Mouse (Mus musculus): ENCODE measurements around the gene Obscn. TPM values are rescaled to one million over a fixed set of nuclear protein-coding genes. Genes with fewer than 3 reads are reported as not detected.

The Obscn gene
- polyA plus RNA-seq, 1 experiment from 2014 or later = 0.03 TPM

DNA sequence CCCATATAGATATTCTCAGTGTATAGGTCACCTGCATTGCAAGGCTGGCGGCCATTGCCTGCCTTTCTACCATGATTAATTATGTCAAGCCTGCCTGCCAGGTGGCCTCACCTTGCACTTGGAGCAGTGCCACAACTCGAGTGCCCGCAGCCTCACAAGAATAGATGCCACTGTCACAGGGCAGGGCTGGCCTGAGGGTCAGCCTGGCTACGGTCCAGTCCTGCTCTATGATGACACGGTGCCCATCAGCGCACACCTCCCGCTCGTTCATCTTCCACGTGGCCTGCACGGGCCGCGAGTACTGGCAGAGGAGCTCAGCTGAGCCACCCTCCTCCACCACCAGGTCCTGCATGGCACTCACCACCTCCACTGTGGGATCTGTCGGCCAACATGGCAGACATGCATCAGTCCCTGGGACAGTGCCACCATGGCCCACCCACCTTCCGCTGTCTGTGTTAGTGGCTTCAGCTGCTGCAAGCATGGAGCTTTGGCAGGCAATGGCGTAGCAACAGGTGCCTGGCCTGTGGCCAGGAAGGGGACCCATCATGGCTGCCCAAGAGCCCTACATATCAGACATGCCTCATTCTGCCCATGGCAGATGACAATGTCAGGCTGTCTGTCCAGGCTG lies 91.4 kb downstream of the Obscn start:
- ATAC-seq (ENCODE audit: low FRiP score) (no peak), DNase-seq (ENCODE audit: low spot score, missing footprints) (no peak)
- Histone ChIP-seq H3K4me2 (no peak overlapping the region), H3K4me1 (ENCODE audit: control insufficient read depth, insufficient read depth, low read length) (no peaks in the 10 kb centered on the region), H3K9ac (ENCODE audit: low read length) (no peak overlapping the region), H3K27ac (ENCODE audit: low read depth, low read length) (no peak overlapping the region), H3K36me3 (ENCODE audit: control insufficient read depth, insufficient read depth, low read length) (no peaks in the 10 kb centered on the region), H3K4me3 (ENCODE audit: low read depth, low read length) (no peak overlapping the region), H3K27me3 (ENCODE audit: control insufficient read depth, insufficient read depth, low read length) (no peaks in the 10 kb centered on the region), H3K9me3 (ENCODE audit: control insufficient read depth, low read length) (no peaks in the 10 kb centered on the region)
- 96% methylated on average over 15 of the region's 15 CpGs for WGBS

DNA sequence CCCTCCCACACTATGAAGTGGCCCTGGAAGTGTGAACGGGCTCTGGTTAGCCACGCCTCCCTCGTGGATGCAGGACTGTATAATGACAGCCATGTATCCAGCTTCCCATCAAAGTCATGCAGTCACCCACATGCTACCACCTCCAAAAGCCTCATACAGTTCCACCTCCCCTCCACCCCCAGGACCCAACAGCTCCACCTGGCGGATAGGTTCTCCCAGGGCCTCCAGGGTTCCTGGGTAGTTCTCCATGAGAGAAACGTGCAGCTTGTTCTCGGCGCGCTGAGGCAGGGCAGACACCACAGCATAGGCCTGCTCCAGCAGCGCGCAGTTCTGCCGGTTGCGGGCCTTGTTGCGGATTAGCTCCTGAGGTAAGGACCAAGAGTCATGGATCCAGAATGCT lies 107.2 kb downstream of the Obscn start:
- Histone ChIP-seq H3K36me3 (ENCODE audit: control insufficient read depth, insufficient read depth, low read length) (no peaks in the 10 kb centered on the region), H3K9ac (ENCODE audit: low read length) (no peak overlapping the region), H3K4me2 (no peak overlapping the region), H3K9me3 (ENCODE audit: control insufficient read depth, low read length) (no peaks in the 10 kb centered on the region), H3K27ac (ENCODE audit: low read depth, low read length) (no peak overlapping the region), H3K4me3 (ENCODE audit: low read depth, low read length) (no peak overlapping the region), H3K27me3 (ENCODE audit: control insufficient read depth, insufficient read depth, low read length) (no peaks in the 10 kb centered on the region), H3K4me1 (ENCODE audit: control insufficient read depth, insufficient read depth, low read length) (no peaks in the 10 kb centered on the region)
- no peak for ATAC-seq (ENCODE audit: low FRiP score)
- 90% methylated on average over 13 of the region's 13 CpGs for WGBS
- DNase-seq (ENCODE audit: low spot score, missing footprints) = no peak

DNA sequence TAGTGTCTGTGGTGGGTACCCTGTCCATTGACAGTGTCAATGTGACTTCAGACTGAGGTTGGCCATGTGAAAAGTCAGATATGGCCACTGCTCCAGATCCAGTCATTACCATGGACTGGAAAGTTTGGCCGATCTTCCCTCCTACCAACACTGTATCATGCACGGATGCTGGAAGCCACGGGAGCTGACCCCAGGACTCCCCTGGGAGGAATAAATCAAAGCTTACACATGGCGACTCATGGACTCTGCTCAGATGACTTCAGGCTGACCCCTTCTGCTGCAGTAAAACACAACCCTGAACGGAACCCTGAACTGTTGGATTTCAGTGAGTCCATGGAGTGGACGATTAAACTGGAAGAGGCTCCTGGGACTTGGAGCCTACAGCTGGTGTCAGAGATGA lies 109.8 kb downstream of the Obscn start:
- Histone ChIP-seq H3K4me3 (ENCODE audit: low read depth, low read length) (no peak overlapping the region), H3K27me3 (ENCODE audit: control insufficient read depth, insufficient read depth, low read length) (no peaks in the 10 kb centered on the region), H3K9me3 (ENCODE audit: control insufficient read depth, low read length) (no peaks in the 10 kb centered on the region), H3K36me3 (ENCODE audit: control insufficient read depth, insufficient read depth, low read length) (no peaks in the 10 kb centered on the region), H3K4me1 (ENCODE audit: control insufficient read depth, insufficient read depth, low read length) (no peaks in the 10 kb centered on the region), H3K4me2 (no peak overlapping the region), H3K27ac (ENCODE audit: low read depth, low read length) (no peak overlapping the region), H3K9ac (ENCODE audit: low read length) (no peak overlapping the region)
- DNase-seq (ENCODE audit: low spot score, missing footprints) (no peak), ATAC-seq (ENCODE audit: low FRiP score) (no peak)
- 85% methylated on average over 6 of the region's 6 CpGs for WGBS

DNA sequence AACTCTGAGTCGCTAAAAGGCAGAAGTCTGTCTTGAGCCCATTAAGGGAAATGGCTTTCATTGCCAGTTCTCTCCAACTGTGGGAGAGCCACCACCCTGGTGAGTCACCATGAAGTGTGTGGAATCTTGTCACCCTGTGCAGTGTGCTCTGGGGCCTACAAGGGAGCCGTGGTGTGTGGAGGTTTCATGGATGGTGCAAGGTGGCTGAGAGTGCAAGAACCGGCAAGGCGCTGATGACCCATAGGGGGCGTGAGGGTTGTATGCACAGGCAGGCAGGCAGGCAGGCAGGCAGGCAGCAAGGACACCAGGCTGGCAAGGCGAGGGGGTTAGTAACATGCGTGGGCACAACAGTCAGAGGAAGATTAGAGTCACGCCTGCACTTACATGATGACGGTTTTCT lies 121.2 kb downstream of the Obscn start:
- H3K9me3 ChIP-seq (ENCODE audit: control insufficient read depth, low read length) = no peaks in the 10 kb centered on the region
- peak; percentile 72 for DNase-seq (ENCODE audit: low spot score, missing footprints)
- H3K27ac ChIP-seq (ENCODE audit: low read depth, low read length) = no peak overlapping the region
- H3K4me3 ChIP-seq (ENCODE audit: low read depth, low read length) = no peak overlapping the region
- no peak overlapping the region for H3K9ac ChIP-seq (ENCODE audit: low read length)
- 40% methylated on average over 9 of the region's 9 CpGs for WGBS
- no peaks in the 10 kb centered on the region for H3K27me3 ChIP-seq (ENCODE audit: control insufficient read depth, insufficient read depth, low read length)
- no peaks in the 10 kb centered on the region for H3K4me1 ChIP-seq (ENCODE audit: control insufficient read depth, insufficient read depth, low read length)
- no peak for ATAC-seq (ENCODE audit: low FRiP score)
- no peak overlapping the region for H3K4me2 ChIP-seq
- no peaks in the 10 kb centered on the region for H3K36me3 ChIP-seq (ENCODE audit: control insufficient read depth, insufficient read depth, low read length)

DNA sequence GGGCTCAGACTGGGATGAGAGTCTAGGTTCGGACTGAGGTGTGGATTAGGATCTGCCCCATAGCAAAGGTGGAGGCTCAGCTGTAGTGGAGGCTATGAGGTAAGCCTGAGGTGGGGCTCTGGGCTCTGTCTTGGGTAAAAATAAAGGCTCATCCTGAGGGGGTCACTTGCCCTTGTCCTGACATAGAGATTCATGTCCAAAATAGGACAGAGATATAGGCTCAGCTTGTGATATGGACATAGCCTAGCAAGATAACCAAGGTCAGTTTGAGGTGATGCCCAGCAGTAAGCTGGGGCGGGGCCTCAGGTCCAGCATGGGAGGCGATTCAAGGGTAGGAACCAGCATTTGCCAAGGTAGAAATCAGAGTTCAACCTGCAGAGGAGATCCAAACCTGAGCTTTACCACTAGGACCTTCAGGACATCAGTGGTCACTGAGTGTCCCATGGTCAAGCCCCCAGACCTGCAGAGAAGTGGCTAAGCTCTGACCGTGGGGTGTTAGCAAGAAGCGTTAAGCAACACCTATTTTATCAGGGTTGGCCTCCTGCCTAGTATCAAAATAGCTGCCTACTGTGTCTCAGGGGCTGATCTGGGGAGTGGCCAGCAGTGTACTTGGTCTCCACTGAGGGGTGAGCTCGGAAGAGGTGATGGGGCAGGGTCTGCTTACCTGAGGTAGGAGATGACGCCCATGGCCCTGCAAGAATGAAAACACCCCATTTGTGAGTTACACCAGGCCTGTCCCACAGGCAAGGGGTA lies 133.7 kb downstream of the Obscn start:
- ATAC-seq (ENCODE audit: low FRiP score) (no peak), DNase-seq (ENCODE audit: low spot score, missing footprints) (peak; percentile 79)
- Histone ChIP-seq H3K36me3 (ENCODE audit: control insufficient read depth, insufficient read depth, low read length) (no peaks in the 10 kb centered on the region), H3K9me3 (ENCODE audit: control insufficient read depth, low read length) (no peaks in the 10 kb centered on the region), H3K4me3 (ENCODE audit: low read depth, low read length) (no peak overlapping the region), H3K4me2 (no peak overlapping the region), H3K27ac (ENCODE audit: low read depth, low read length) (no peak overlapping the region), H3K4me1 (ENCODE audit: control insufficient read depth, insufficient read depth, low read length) (no peaks in the 10 kb centered on the region), H3K27me3 (ENCODE audit: control insufficient read depth, insufficient read depth, low read length) (no peaks in the 10 kb centered on the region), H3K9ac (ENCODE audit: low read length) (no peak overlapping the region)
- 81% methylated on average over 7 of the region's 7 CpGs for WGBS

DNA sequence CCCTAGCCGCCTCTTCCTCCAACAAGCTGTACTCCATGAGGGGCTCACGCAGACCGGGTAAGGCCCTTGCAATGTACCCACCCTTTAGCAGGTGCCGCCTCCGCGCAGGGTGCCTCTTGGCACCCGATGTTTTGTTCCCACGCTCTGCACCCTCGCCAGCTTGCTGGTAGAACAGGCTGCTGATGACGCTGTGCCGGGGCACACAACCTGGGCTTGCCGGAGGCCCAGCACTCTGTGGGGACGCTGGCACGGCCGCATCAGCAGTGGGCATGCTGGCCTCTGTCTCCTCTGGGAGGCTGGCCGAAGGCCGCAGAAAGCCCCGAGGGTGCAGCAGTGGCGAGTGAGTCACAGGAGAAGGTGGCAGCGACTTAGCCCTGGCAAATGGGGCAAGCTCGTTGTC lies 135.6 kb downstream of the Obscn start:
- no peaks in the 10 kb centered on the region for H3K27me3 ChIP-seq (ENCODE audit: control insufficient read depth, insufficient read depth, low read length)
- DNase-seq (ENCODE audit: low spot score, missing footprints) (no peak), ATAC-seq (ENCODE audit: low FRiP score) (no peak)
- no peaks in the 10 kb centered on the region for H3K4me1 ChIP-seq (ENCODE audit: control insufficient read depth, insufficient read depth, low read length)
- no peaks in the 10 kb centered on the region for H3K36me3 ChIP-seq (ENCODE audit: control insufficient read depth, insufficient read depth, low read length)
- WGBS = 94% methylated on average over 21 of the region's 21 CpGs
- no peak overlapping the region for H3K9ac ChIP-seq (ENCODE audit: low read length)
- no peak overlapping the region for H3K4me2 ChIP-seq
- H3K27ac ChIP-seq (ENCODE audit: low read depth, low read length) = no peak overlapping the region
- H3K4me3 ChIP-seq (ENCODE audit: low read depth, low read length) = no peak overlapping the region
- no peaks in the 10 kb centered on the region for H3K9me3 ChIP-seq (ENCODE audit: control insufficient read depth, low read length)

DNA sequence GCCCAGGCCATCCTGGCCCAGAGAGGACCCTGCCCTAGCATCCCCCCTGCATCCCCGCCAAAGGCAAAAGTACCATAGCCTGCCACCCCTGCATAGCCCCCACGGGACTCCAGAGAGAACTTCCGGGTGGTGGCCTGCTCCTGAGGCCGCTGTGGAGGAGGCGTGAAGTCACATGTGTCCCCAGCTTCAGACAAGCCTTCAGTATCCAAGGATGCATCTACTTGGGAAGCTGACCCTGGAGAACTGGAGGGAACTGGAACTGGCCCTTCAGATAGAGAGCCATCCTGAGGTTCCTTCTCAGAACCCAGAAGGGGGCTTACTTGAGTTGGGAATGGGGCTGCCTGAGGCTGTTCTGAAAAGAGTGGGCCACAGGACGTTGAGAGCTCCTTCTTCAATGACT lies 136.4 kb downstream of the Obscn start:
- 82% methylated on average over 6 of the region's 6 CpGs for WGBS
- Histone ChIP-seq H3K9ac (ENCODE audit: low read length) (no peak overlapping the region), H3K27me3 (ENCODE audit: control insufficient read depth, insufficient read depth, low read length) (peaks cover 6% of the 10 kb centered on the region; the same call in 1 of the 2 replicates), H3K36me3 (ENCODE audit: control insufficient read depth, insufficient read depth, low read length) (no peaks in the 10 kb centered on the region), H3K4me2 (no peak overlapping the region), H3K27ac (ENCODE audit: low read depth, low read length) (no peak overlapping the region), H3K4me1 (ENCODE audit: control insufficient read depth, insufficient read depth, low read length) (no peaks in the 10 kb centered on the region), H3K4me3 (ENCODE audit: low read depth, low read length) (no peak overlapping the region), H3K9me3 (ENCODE audit: control insufficient read depth, low read length) (no peaks in the 10 kb centered on the region)
- DNase-seq (ENCODE audit: low spot score, missing footprints) (peak; percentile 53), ATAC-seq (ENCODE audit: low FRiP score) (no peak)

DNA sequence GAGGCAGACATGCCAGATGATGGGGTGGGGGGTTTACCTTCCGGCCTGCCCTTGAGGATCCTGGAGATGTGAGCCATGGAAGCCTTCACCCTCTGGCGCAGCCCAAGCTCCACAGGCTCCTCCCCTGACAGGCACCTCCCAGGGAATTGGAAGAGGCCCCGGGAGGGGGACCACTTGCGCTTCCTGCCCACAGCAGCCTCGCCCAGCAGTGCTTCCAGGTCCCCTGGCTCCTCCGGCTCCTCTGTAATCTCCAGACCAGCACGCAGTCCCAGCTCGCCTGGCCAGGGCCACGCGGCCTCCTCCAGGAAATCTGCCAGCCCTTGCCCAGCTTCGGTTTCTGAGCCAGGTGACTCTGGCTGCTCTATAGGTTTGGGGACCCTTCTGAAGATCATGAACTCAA lies 137.0 kb downstream of the Obscn start:
- 60% methylated on average over 11 of the region's 11 CpGs for WGBS
- DNase-seq (ENCODE audit: low spot score, missing footprints) = no peak

DNA sequence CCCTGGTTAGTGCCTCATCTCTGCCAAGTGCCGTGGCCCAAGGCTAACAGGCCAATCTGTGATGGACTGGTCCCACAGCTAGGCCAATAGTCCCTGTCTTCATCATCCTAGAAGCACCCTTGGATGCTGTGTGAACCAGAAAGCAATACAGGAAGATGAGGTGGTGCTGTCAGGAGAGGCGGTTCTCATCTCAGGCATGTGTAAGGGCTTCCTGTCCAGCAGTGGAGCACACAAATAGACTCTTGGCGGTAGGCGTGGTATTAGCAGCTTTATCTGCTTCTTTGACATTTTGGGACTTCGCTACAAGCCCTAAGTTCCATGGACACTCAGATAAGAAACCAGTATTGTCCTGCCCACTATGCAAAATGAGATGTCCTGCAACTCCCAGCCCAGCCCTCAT lies 138.7 kb downstream of the Obscn start:
- H3K9ac ChIP-seq (ENCODE audit: low read length) = no peak overlapping the region
- WGBS = 86% methylated on average over 5 of the region's 5 CpGs
- no peaks in the 10 kb centered on the region; the same call in 1 of the 2 replicates for H3K4me1 ChIP-seq (ENCODE audit: control insufficient read depth, insufficient read depth, low read length)
- ATAC-seq (ENCODE audit: low FRiP score) (no peak), DNase-seq (ENCODE audit: low spot score, missing footprints) (peak; percentile 14)
- H3K27ac ChIP-seq (ENCODE audit: low read depth, low read length) = no peak overlapping the region
- no peak overlapping the region for H3K4me3 ChIP-seq (ENCODE audit: low read depth, low read length)
- no peaks in the 10 kb centered on the region for H3K9me3 ChIP-seq (ENCODE audit: control insufficient read depth, low read length)
- no peak overlapping the region for H3K4me2 ChIP-seq
- no peaks in the 10 kb centered on the region for H3K36me3 ChIP-seq (ENCODE audit: control insufficient read depth, insufficient read depth, low read length)
- peaks cover 12% of the 10 kb centered on the region for H3K27me3 ChIP-seq (ENCODE audit: control insufficient read depth, insufficient read depth, low read length)

More for the DNA sequence above, 137.0 kb downstream of the Obscn start:
- H3K9ac ChIP-seq (ENCODE audit: low read length) = no peak overlapping the region
- no peaks in the 10 kb centered on the region for H3K9me3 ChIP-seq (ENCODE audit: control insufficient read depth, low read length)
- H3K36me3 ChIP-seq (ENCODE audit: control insufficient read depth, insufficient read depth, low read length) = no peaks in the 10 kb centered on the region
- no peak overlapping the region for H3K27ac ChIP-seq (ENCODE audit: low read depth, low read length)
- peaks cover 7% of the 10 kb centered on the region for H3K27me3 ChIP-seq (ENCODE audit: control insufficient read depth, insufficient read depth, low read length)
- no peak overlapping the region for H3K4me2 ChIP-seq
- ATAC-seq (ENCODE audit: low FRiP score) = no peak
- no peaks in the 10 kb centered on the region for H3K4me1 ChIP-seq (ENCODE audit: control insufficient read depth, insufficient read depth, low read length)
- H3K4me3 ChIP-seq (ENCODE audit: low read depth, low read length) = no peak overlapping the region
